Mouse (Mus musculus) CD4-positive naive resting alpha-beta T cell, adult 76 days (primary cell): ENCODE results near the gene Actl7a. TPM values are rescaled to one million over a fixed set of nuclear protein-coding genes. Genes with fewer than 3 reads are reported as not detected.

Experiments
- total RNA-seq: library from RNA; stranded (reverse); gene quantifications from one replicate; pipeline ENCODE4 v1.2.4, GENCODE M21; 2023

Actl7a gene
- not detected for total RNA-seq

DNA sequence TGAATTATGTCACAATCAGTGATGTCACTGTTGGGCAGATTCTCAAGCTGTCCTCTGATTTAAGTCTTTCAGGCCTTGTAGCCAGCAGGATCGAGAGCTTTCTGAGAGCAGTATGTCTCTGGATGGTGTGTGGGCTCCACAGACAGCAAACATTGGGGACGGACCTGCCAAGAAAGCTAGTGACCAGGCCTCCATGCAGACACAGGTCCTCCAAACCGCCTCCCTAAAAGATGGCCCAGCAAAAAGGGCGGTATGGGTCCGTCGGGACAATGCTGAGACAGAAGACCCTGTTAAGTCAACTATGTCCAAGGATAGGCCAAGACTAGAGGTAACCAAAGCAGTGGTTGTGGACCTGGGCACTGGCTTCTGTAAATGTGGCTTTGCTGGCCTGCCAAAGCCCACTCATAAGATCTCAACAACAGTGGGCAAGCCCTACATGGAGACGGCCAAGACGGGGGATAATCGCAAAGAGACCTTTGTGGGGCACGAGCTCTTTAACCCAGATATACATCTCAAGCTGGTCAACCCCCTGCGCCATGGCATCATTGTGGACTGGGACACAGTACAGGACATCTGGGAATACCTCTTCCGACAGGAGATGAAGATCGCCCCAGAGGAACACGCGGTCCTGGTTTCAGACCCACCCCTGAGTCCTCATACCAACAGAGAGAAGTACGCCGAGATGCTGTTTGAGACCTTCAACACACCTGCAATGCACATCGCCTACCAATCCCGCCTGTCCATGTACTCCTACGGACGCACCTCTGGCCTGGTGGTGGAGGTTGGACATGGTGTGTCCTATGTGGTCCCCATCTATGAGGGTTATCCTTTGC, at the start of gene Actl7a:
Gene Actl7a (plus strand): TSS at position 51 of the 833 bp plus-strand sequence.

DNA sequence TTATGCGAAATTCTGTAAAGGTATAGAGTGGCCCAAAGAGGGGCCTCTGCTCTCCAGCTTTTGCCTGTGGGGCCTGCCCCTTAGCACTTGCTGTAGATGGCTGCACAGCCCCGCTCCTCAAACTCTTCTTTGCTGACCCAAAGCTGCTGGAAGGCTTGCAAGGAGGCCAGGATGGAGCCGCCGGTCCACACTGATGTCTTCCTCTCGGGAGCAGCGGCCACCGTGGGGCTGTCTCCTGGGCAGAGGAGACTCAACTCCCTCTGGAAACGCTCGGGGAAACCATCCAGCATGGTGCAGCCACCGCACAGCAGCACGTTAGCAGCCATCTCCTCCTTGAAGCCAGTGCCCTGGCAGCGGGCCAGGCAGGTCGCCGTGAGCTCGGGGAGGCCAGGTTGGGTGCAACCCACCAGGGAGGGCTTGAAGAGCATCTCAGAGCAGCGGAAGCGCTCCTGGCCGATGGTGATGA, 3.2 kb upstream of the Actl7a start, which contains the start of gene Gm26657:
Gene Gm26657 (plus strand): TSS at position 51 of the 466 bp plus-strand sequence.

DNA sequence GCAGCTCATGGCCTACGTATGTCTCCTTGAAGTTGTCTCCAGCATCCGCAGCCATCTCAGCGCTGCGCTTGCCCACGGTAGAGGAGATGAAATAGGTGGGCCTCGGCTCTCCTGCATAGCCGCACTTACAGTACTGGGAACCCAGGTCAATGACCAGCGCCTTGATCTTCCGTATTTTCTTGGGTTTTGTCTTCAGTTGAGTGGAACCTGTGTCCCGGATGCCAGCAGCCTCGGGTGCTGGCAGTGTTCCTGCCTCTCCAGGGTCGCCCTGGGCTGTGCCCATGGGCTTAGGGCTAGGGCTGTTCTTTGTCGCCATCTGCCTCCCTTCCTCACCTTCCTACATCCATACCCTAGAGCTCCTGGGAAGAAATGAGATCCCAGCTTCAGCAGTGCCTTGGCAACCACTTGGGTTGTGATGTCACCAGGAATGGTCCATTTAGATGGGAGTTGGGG, 2.1 kb upstream of the Actl7a start, which contains the start of gene Actl7b:
Gene Actl7b (minus strand): TSS at position 403 of the 453 bp plus-strand sequence.

Other genes with a start within 250 kb of the Actl7a start
- not detected for gene Gm26657, start 3.3 kb upstream of the Actl7a start, total RNA-seq
- gene Actl7b, start 2.0 kb upstream of the Actl7a start, total RNA-seq, result 0.91 TPM
- gene Elp1, start 58.9 kb downstream of the Actl7a start, total RNA-seq, result 42.6 TPM
- 15.7 TPM for gene Fam206a, start 58.9 kb downstream of the Actl7a start, total RNA-seq
- 3.4 TPM for gene Ctnnal1, start 121.8 kb downstream of the Actl7a start, total RNA-seq
- 33.2 TPM for gene Tmem245, start 204.0 kb downstream of the Actl7a start, total RNA-seq
- gene Frrs1l, start 247.0 kb downstream of the Actl7a start, total RNA-seq, result not detected